Mouse (Mus musculus): ENCODE measurements around the gene Pdik1l.

DNA sequence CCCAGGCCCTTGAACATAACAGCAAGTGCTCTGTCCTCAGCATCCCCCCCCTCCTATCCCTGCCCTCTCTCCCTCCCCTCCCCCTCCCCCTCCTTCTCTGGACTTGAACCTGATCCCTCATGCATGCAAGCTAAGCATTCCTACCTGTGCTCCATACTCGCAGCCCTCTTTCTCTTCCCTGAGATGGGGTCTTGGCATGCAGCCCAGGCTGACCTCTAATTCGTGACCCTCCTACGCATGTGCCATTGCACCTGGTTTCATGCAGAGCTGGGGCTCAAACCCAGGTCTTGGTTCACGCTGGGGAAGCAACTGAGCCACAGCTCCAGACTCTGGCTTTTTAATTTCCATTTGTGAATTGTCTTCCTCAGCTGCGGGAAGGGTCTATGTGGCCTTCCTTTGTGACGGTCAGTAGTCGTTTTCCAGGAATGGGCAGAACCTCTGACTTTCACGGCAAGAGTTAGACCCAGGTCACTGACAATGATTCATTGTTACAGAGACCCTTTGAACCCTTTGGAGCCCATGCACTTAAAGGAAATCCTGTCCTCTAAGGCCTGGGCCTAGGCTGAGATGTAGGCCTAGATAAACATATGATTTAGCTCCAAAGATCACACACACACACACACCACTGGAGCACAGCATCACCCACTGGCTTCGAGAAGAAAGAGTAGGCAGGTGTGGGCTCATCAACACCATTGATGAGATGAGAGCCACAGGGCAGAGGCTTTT lies 21.7 kb downstream of the Pdik1l start:
- TF ChIP-seq POLR2A (IDR thresholded peaks at IDR 0.05; ENCODE audit: insufficient read depth, low read depth, low read length) (no peak), CTCF (IDR thresholded peaks at IDR 0.05; ENCODE audit: insufficient read depth, low read depth, low read length) (no peak)
